ENCODE assay signal across 23 mouse cellular contexts in genomic region chr19:41473566-41474135, GRCm38 (mm10). TPM values are rescaled to one million over a fixed set of nuclear protein-coding genes. Genes with fewer than 3 reads are reported as not detected.
DNase-seq lines count a peak whose midpoint lies in the region; ATAC-seq and TF ChIP-seq lines count a peak whose summit lies in the region.
"Had no signal": no experiment of that assay in that cellular context is flagged by ENCODE, and none has a peak within 500 bp of the region (broad histone marks: within the 10 kb centered on the region; RNA-seq: fewer than 3 reads in every experiment).

No protein-coding gene starts in this region.

- no peaks in the 10 kb centered on the region for H3K79me2 ChIP-seq in liver, adult 2 months (ENCODE audit: control insufficient read depth, insufficient read depth, low read length)
- no peaks in the 10 kb centered on the region for H3K79me2 ChIP-seq in CH12.LX (replicated peaks; ENCODE audit: control insufficient read depth, extremely low read depth, insufficient read depth, poor library complexity, severe bottlenecking)

- no peak for DNase-seq in liver, adult 2 months (ENCODE audit: extremely low read depth, low read depth, low spot score)
- no peak for DNase-seq in liver, embryonic 11.5 days (ENCODE audit: low spot score)
- no peak for DNase-seq in CH12.LX (ENCODE audit: extremely low read depth)
- no peak for DNase-seq in urinary bladder, postnatal 4 days (ENCODE audit: low spot score in 2 of 2)
- DNase-seq: adrenal gland, adult 8-10 months; adrenal gland, postnatal 14 days; adrenal gland, postnatal 36 days; cerebellum, adult 11-12 months; cerebellum, adult 2 months; cerebellum, adult 9-10 months; cerebellum, postnatal 10 days; cerebellum, postnatal 25 days had no signal

- no peak for TF ChIP-seq POLR2A in liver, adult 2 months (IDR thresholded peaks at IDR 0.05; ENCODE audit: extremely low read depth, insufficient read depth, low read length)
- TF ChIP-seq POLR2A in CH12.LX (IDR thresholded peaks at IDR 0.05; ENCODE audit: low read depth, low read length): 0 out of 2 replicates have a peak, but pooled peaks have one; percentile 33

- H3K9ac ChIP-seq in intestine, postnatal 0 days (ENCODE audit: low read depth, low read length): no peak overlapping the region
- H3K9ac ChIP-seq in intestine, embryonic 15.5 days: no peak overlapping the region
- no peak overlapping the region for H3K9ac ChIP-seq in liver, adult 2 months (ENCODE audit: low read depth, low read length)
- H3K9ac ChIP-seq in liver, embryonic 11.5 days (ENCODE audit: low read depth, low read length): no peak overlapping the region
- H3K9ac ChIP-seq in CH12.LX (ENCODE audit: insufficient read depth, low read depth): no peak overlapping the region
- H3K9ac ChIP-seq: embryonic facial prominence, embryonic 12.5 days; forebrain, embryonic 13.5 days; forebrain, embryonic 15.5 days had no signal

- H3K4me3 ChIP-seq in intestine, postnatal 0 days (ENCODE audit: low read depth, low read length): no peak overlapping the region
- no peak overlapping the region for H3K4me3 ChIP-seq in intestine, embryonic 15.5 days (replicated peaks)
- no peak overlapping the region for H3K4me3 ChIP-seq in liver, adult 2 months (ENCODE audit: insufficient read depth, low read depth, low read length)
- no peak overlapping the region for H3K4me3 ChIP-seq in liver, embryonic 11.5 days (ENCODE audit: low read depth, low read length)
- peak overlapping the region; percentile 83 for H3K4me3 ChIP-seq in megakaryocyte, embryonic 14.5 days (replicated peaks)
- H3K4me3 ChIP-seq in CH12.LX (replicated peaks in 1 of 3; ENCODE audit: low read depth in 2 of 3, low read length in 2 of 3, poor library complexity in 1 of 3): no peak overlapping the region
- H3K4me3 ChIP-seq: embryonic facial prominence, embryonic 10.5 days; embryonic facial prominence, embryonic 12.5 days; forebrain, embryonic 13.5 days; forebrain, embryonic 15.5 days had no signal

- no peak for TF ChIP-seq CTCF in intestine, postnatal 0 days (IDR thresholded peaks at IDR 0.05; ENCODE audit: low read depth)
- TF ChIP-seq CTCF in liver, adult 2 months (IDR thresholded peaks at IDR 0.05; ENCODE audit: low read depth, low read length): no peak
- TF ChIP-seq CTCF in CH12.LX (conservative IDR thresholded peaks at IDR 0.05 in 1 of 2, IDR thresholded peaks at IDR 0.05 in 1 of 2; ENCODE audit: low read depth in 2 of 2, low read length in 2 of 2): no peak

- ATAC-seq in intestine, postnatal 0 days: no peak
- ATAC-seq in intestine, embryonic 15.5 days: no peak
- ATAC-seq in liver, embryonic 11.5 days (replicated peaks; ENCODE audit: low FRiP score): no peak
- no peak for ATAC-seq in megakaryocyte, adult 5-6 weeks (ENCODE audit: poor library complexity, severe bottlenecking)
- ATAC-seq: activated CD4-positive, CD25-positive, alpha-beta regulatory T cell, adult 4 months; forebrain, embryonic 13.5 days; forebrain, embryonic 15.5 days; Patski had no signal

- H3K27me3 ChIP-seq in intestine, postnatal 0 days (replicated peaks; ENCODE audit: control insufficient read depth, insufficient read depth, low read length): no peaks in the 10 kb centered on the region
- no peaks in the 10 kb centered on the region for H3K27me3 ChIP-seq in intestine, embryonic 15.5 days (replicated peaks)
- no peaks in the 10 kb centered on the region for H3K27me3 ChIP-seq in liver, adult 2 months (ENCODE audit: control insufficient read depth, insufficient read depth, low read length)
- H3K27me3 ChIP-seq in liver, embryonic 11.5 days (replicated peaks; ENCODE audit: control insufficient read depth, insufficient read depth, low read length): no peaks in the 10 kb centered on the region
- no peaks in the 10 kb centered on the region for H3K27me3 ChIP-seq in megakaryocyte, embryonic 14.5 days (replicated peaks)
- H3K27me3 ChIP-seq in CH12.LX (replicated peaks): no peaks in the 10 kb centered on the region
- H3K27me3 ChIP-seq: embryonic facial prominence, embryonic 12.5 days; forebrain, embryonic 13.5 days; forebrain, embryonic 15.5 days; Patski had no signal

- no peak for TF ChIP-seq RAD21 in CH12.LX (IDR thresholded peaks at IDR 0.05; ENCODE audit: low read depth, low read length)

- H3K4me2 ChIP-seq in intestine, postnatal 0 days (replicated peaks; ENCODE audit: low read depth): no peak overlapping the region; the same call in 1 of the 2 replicates
- H3K4me2 ChIP-seq in intestine, embryonic 15.5 days (replicated peaks): no peak overlapping the region
- H3K4me2 ChIP-seq in liver, embryonic 11.5 days: no peak overlapping the region
- 0 out of 2 replicates have a peak overlapping the region, but pooled peaks have one; percentile 6 for H3K4me2 ChIP-seq in CH12.LX (ENCODE audit: insufficient read depth, low read depth, poor library complexity, severe bottlenecking)
- H3K4me2 ChIP-seq: embryonic facial prominence, embryonic 12.5 days; forebrain, embryonic 13.5 days; forebrain, embryonic 15.5 days had no signal

- H3K36me3 ChIP-seq in intestine, postnatal 0 days (ENCODE audit: control insufficient read depth, insufficient read depth): no peaks in the 10 kb centered on the region
- no peaks in the 10 kb centered on the region for H3K36me3 ChIP-seq in intestine, embryonic 15.5 days
- no peaks in the 10 kb centered on the region for H3K36me3 ChIP-seq in liver, adult 2 months (ENCODE audit: control insufficient read depth, insufficient read depth, low read length)
- no peaks in the 10 kb centered on the region for H3K36me3 ChIP-seq in liver, embryonic 11.5 days (ENCODE audit: control insufficient read depth, insufficient read depth, low read length)
- H3K36me3 ChIP-seq in megakaryocyte, embryonic 14.5 days (replicated peaks; ENCODE audit: low read length): no peaks in the 10 kb centered on the region
- H3K36me3 ChIP-seq in CH12.LX (replicated peaks in 1 of 2; ENCODE audit: control insufficient read depth in 1 of 2, insufficient read depth in 1 of 2, low read length in 1 of 2): peaks cover 0 to 5% of the 10 kb centered on the region in 2 experiments
- H3K36me3 ChIP-seq: embryonic facial prominence, embryonic 10.5 days; embryonic facial prominence, embryonic 12.5 days; forebrain, embryonic 15.5 days; G1E had no signal

- peaks cover 4% of the 10 kb centered on the region; the same call in 1 of the 2 replicates for H3K4me1 ChIP-seq in intestine, postnatal 0 days (replicated peaks; ENCODE audit: control insufficient read depth, insufficient read depth, low read length)
- no peaks in the 10 kb centered on the region for H3K4me1 ChIP-seq in intestine, embryonic 15.5 days (replicated peaks)
- peaks cover 8% of the 10 kb centered on the region for H3K4me1 ChIP-seq in liver, adult 2 months (ENCODE audit: control insufficient read depth, insufficient read depth, low read length)
- 0 out of 2 replicates have a peak, but pooled peaks cover 2% of the 10 kb centered on the region for H3K4me1 ChIP-seq in liver, embryonic 11.5 days (replicated peaks; ENCODE audit: control insufficient read depth, insufficient read depth, low read length)
- H3K4me1 ChIP-seq in megakaryocyte, embryonic 14.5 days: peaks cover 48% of the 10 kb centered on the region
- H3K4me1 ChIP-seq in CH12.LX (ENCODE audit: control insufficient read depth in 1 of 2, insufficient read depth in 2 of 2): peaks cover 0 to 4% of the 10 kb centered on the region in 2 experiments; a peak in 1 of 4 replicates
- H3K4me1 ChIP-seq: embryonic facial prominence, embryonic 12.5 days; forebrain, embryonic 13.5 days; forebrain, embryonic 15.5 days had no signal

- 91% methylated on average over 7 of the region's 7 CpGs for WGBS in intestine, postnatal 0 days
- WGBS in intestine, embryonic 15.5 days: 90% methylated on average over 7 of the region's 7 CpGs
- 92% methylated on average over 7 of the region's 7 CpGs for WGBS in liver, adult 2 months
- WGBS in liver, embryonic 11.5 days: 92% methylated on average over 7 of the region's 7 CpGs

- no peaks in the 10 kb centered on the region for H3K9me3 ChIP-seq in intestine, postnatal 0 days (ENCODE audit: control insufficient read depth)
- no peaks in the 10 kb centered on the region for H3K9me3 ChIP-seq in intestine, embryonic 15.5 days
- no peaks in the 10 kb centered on the region for H3K9me3 ChIP-seq in liver, embryonic 11.5 days (ENCODE audit: control insufficient read depth, low read length)
- no peaks in the 10 kb centered on the region for H3K9me3 ChIP-seq in megakaryocyte, embryonic 14.5 days
- H3K9me3 ChIP-seq in CH12.LX (replicated peaks; ENCODE audit: low read length): no peaks in the 10 kb centered on the region
- H3K9me3 ChIP-seq: embryonic facial prominence, embryonic 10.5 days; embryonic facial prominence, embryonic 12.5 days; forebrain, embryonic 13.5 days; forebrain, embryonic 15.5 days; G1E had no signal

- no peak for TF ChIP-seq EP300 in CH12.LX (IDR thresholded peaks at IDR 0.05; ENCODE audit: low read length)

- H3K27ac ChIP-seq in intestine, postnatal 0 days (ENCODE audit: low read depth, low read length): peak overlapping the region; percentile 70; the same call in 1 of the 2 replicates
- no peak overlapping the region for H3K27ac ChIP-seq in intestine, embryonic 15.5 days
- peak overlapping the region; percentile 42; the same call in 1 of the 2 replicates for H3K27ac ChIP-seq in liver, adult 2 months (replicated peaks; ENCODE audit: insufficient read depth, low read depth, low read length)
- no peak overlapping the region for H3K27ac ChIP-seq in liver, embryonic 11.5 days (ENCODE audit: low read depth, low read length)
- no peak overlapping the region for H3K27ac ChIP-seq in CH12.LX (ENCODE audit: insufficient read depth, low read depth)
- H3K27ac ChIP-seq: embryonic facial prominence, embryonic 10.5 days; embryonic facial prominence, embryonic 12.5 days; forebrain, embryonic 13.5 days; forebrain, embryonic 15.5 days had no signal

- in situ Hi-C loops in CH12.LX (cut with MboI; ENCODE audit: low pct_ligation_motif_present, low pct_unique_long_range_greater_than_20kb, low sequenced_read_pairs): loop anchor here (25.0 kb wide), 1 partner anchor 161 kb away; no protein-coding TSS in a partner anchor

- dilution Hi-C loops in CH12.LX (cut with MboI; ENCODE audit: extremely low pct_ligation_motif_present, extremely low pct_unique_long_range_greater_than_20kb, low sequenced_read_pairs): no loop called here

RNA-seq across cellular contexts. Expression of gene Lcor, which starts 8.8 kb away (rescaled TPM):
- polyA plus RNA-seq in intestine, postnatal 0 days (2015; fragmentation: Nextera tagmentation; extraction: Ambion mirVana): 16.0 and 18.4 TPM in 2 replicates
- 27.3 and 30.3 TPM in 2 replicates for polyA plus RNA-seq in intestine, embryonic 15.5 days (2015; fragmentation: Nextera tagmentation; extraction: Ambion mirVana)
- total RNA-seq in liver, adult 2 months (2014; rRNA removed): 17.1 and 18.1 TPM in 2 replicates
- 2.3 and 2.6 TPM in 2 replicates for polyA plus RNA-seq in liver, adult 2 months (2012; rRNA removed)
- 10.0 and 10.4 TPM in 2 replicates for polyA plus RNA-seq in liver, embryonic 11.5 days (2014; fragmentation: Nextera tagmentation; extraction: Ambion mirVana)
- polyA plus RNA-seq in megakaryocyte, embryonic 14.5 days (2012; ENCODE audit: insufficient read depth, low replicate concordance): 0.19 TPM in 1 of 2 replicates, not detected in the other
- 8.6 and 11.2 TPM in 2 replicates for total RNA-seq in megakaryocyte, adult 5-6 weeks (2015)
- total RNA-seq in megakaryocyte, adult 5-6 weeks (2017): 13.3 and 19.6 TPM in 2 replicates
- total RNA-seq in CH12.LX (2012; rRNA removed): 3.4 and 4.4 TPM in 2 replicates
- 2.9 and 3.5 TPM in 2 replicates for total RNA-seq in CH12.LX (2014; rRNA removed)
- 4.7 and 4.8 TPM in 2 replicates for polyA plus RNA-seq in CH12.LX (2012; ENCODE audit: insufficient read length, low read depth)

Comparison
In these comparisons a context has a peak if more than half of its experiments do, and no peak if none do; other contexts are left out.
1. H3K27ac ChIP-seq: peak in intestine, postnatal 0 days (single experiment) and liver, adult 2 months (single experiment); none in intestine, embryonic 15.5 days (single experiment), liver, embryonic 11.5 days (single experiment) and CH12.LX (single experiment).